Mouse (Mus musculus): ENCODE results near the gene Olfr374. TPM values are rescaled to one million over a fixed set of nuclear protein-coding genes. Genes with fewer than 3 reads are reported as not detected.
"Not testable (repeated sequence)": the region's sequence is repeated elsewhere in the genome, so short reads cannot be mapped to it uniquely, and the experiment has no call there.

The Olfr374 gene
- polyA plus RNA-seq (2017; shearing (Covaris generic)): under 1 TPM in 1 of 2 experiments, not detected in 1; 0.17 TPM

GRCm38 (mm10) chr8:72106740-72107139, at the start of gene Olfr374:
Gene Olfr374 (plus strand): TSS chr8:72107040.
- no peak for ATAC-seq

- not testable (repeated sequence) for ATAC-seq
Observed at GRCm38 (mm10) chr8:72057643-72058042, 49.2 kb upstream of the Olfr374 start.

GRCm38 (mm10) chr8:72066819-72067399, 39.9 kb upstream of the Olfr374 start:
- ATAC-seq: peak; percentile 68

GRCm38 (mm10) chr8:72082877-72083276, 24.0 kb upstream of the Olfr374 start, which contains the start of gene Olfr373:
Gene Olfr373 (plus strand): TSS chr8:72083177.
- ATAC-seq: not testable (repeated sequence)

- no peak for ATAC-seq
Observed at GRCm38 (mm10) chr8:72084744-72085143, 22.1 kb upstream of the Olfr374 start.

GRCm38 (mm10) chr8:72087611-72088010, 19.2 kb upstream of the Olfr374 start:
- ATAC-seq: not testable (repeated sequence)

GRCm38 (mm10) chr8:72096721-72097120, 10.1 kb upstream of the Olfr374 start:
- ATAC-seq: not testable (repeated sequence)

- ATAC-seq: not testable (repeated sequence)
Observed at GRCm38 (mm10) chr8:72099377-72100103, 7.3 kb upstream of the Olfr374 start.

GRCm38 (mm10) chr8:72105165-72105564, 1.7 kb upstream of the Olfr374 start:
- ATAC-seq: no peak

- no peak for ATAC-seq
Observed at GRCm38 (mm10) chr8:72110876-72111275, 4.0 kb downstream of the Olfr374 start.

- ATAC-seq: no peak
Observed at GRCm38 (mm10) chr8:72112486-72112885, 5.6 kb downstream of the Olfr374 start.

- no peak for ATAC-seq
Observed at GRCm38 (mm10) chr8:72115202-72115601, 8.4 kb downstream of the Olfr374 start.

- peak; percentile 58 for ATAC-seq
Observed at GRCm38 (mm10) chr8:72118616-72119015, 11.8 kb downstream of the Olfr374 start.

GRCm38 (mm10) chr8:72121486-72121885, 14.6 kb downstream of the Olfr374 start:
- not testable (repeated sequence) for ATAC-seq

GRCm38 (mm10) chr8:72121997-72122396, 15.2 kb downstream of the Olfr374 start:
- ATAC-seq: no peak

- ATAC-seq: no peak
Observed at GRCm38 (mm10) chr8:72127834-72128233, 21.0 kb downstream of the Olfr374 start.

GRCm38 (mm10) chr8:72131251-72131650, 24.4 kb downstream of the Olfr374 start:
- ATAC-seq: no peak

GRCm38 (mm10) chr8:72131901-72132300, 25.1 kb downstream of the Olfr374 start:
- ATAC-seq: peak; percentile 30

GRCm38 (mm10) chr8:72132417-72132816, 25.6 kb downstream of the Olfr374 start:
- ATAC-seq: no peak

GRCm38 (mm10) chr8:72132891-72133290, 26.1 kb downstream of the Olfr374 start:
- ATAC-seq: no peak

- ATAC-seq: no peak
Observed at GRCm38 (mm10) chr8:72133507-72133906, 26.7 kb downstream of the Olfr374 start.

- peak; percentile 24 for ATAC-seq
Observed at GRCm38 (mm10) chr8:72134756-72135445, 28.1 kb downstream of the Olfr374 start, which contains the start of gene Tpm4. Gene Tpm4 (plus strand): TSS chr8:72134975.

Data from CD4-positive, CD25-positive, alpha-beta regulatory T cell, adult 4 months (primary cell).